Mouse (Mus musculus): ENCODE measurements at regions not wholly inside any gene's neighbourhood (a gene's known extent, or its start where the extent isn't known, plus 50 kb on each side); places are given as distances from the start of the nearest gene placed in this dataset.

GRCm38 (mm10) chr12:12803602-12804001 lies 138.1 kb downstream of the Mycn start:
- Histone ChIP-seq H3K4me1 (ENCODE audit: control insufficient read depth, insufficient read depth, low read length) (no peaks in the 10 kb centered on the region), H3K36me3 (ENCODE audit: control insufficient read depth, insufficient read depth, low read length) (no peaks in the 10 kb centered on the region), H3K4me3 (replicated peaks; ENCODE audit: low read length) (no peak overlapping the region), H3K4me2 (ENCODE audit: low read depth, low read length) (no peak overlapping the region), H3K27me3 (ENCODE audit: control insufficient read depth, insufficient read depth, low read length) (no peaks in the 10 kb centered on the region), H3K9me3 (replicated peaks; ENCODE audit: control insufficient read depth, low read length) (no peaks in the 10 kb centered on the region), H3K9ac (ENCODE audit: low read length) (no peak overlapping the region), H3K27ac (ENCODE audit: low read length) (no peak overlapping the region)
- no peak for ATAC-seq (ENCODE audit: insufficient read depth, low FRiP score)
- WGBS = 53% methylated on average over 2 of the region's 2 CpGs

- no peak for ATAC-seq (ENCODE audit: insufficient read depth, low FRiP score)
These were observed 139.3 kb downstream of the Mycn start for GRCm38 (mm10) chr12:12802396-12802795.

GRCm38 (mm10) chr12:12801700-12802099 lies 140.0 kb downstream of the Mycn start:
- WGBS = 57% methylated on average over 11 of the region's 11 CpGs
- no peak for ATAC-seq (ENCODE audit: insufficient read depth, low FRiP score)

More at GRCm38 (mm10) chr12:12802396-12802795, 139.3 kb downstream of the Mycn start:
- 25% methylated on average over 11 of the region's 11 CpGs for WGBS
- Histone ChIP-seq H3K9ac (ENCODE audit: low read length) (no peak overlapping the region), H3K36me3 (ENCODE audit: control insufficient read depth, insufficient read depth, low read length) (no peaks in the 10 kb centered on the region), H3K27ac (ENCODE audit: low read length) (no peak overlapping the region), H3K4me2 (ENCODE audit: low read depth, low read length) (no peak overlapping the region), H3K4me3 (replicated peaks; ENCODE audit: low read length) (no peak overlapping the region), H3K27me3 (ENCODE audit: control insufficient read depth, insufficient read depth, low read length) (no peaks in the 10 kb centered on the region), H3K9me3 (replicated peaks; ENCODE audit: control insufficient read depth, low read length) (no peaks in the 10 kb centered on the region), H3K4me1 (ENCODE audit: control insufficient read depth, insufficient read depth, low read length) (no peaks in the 10 kb centered on the region)

DNA sequence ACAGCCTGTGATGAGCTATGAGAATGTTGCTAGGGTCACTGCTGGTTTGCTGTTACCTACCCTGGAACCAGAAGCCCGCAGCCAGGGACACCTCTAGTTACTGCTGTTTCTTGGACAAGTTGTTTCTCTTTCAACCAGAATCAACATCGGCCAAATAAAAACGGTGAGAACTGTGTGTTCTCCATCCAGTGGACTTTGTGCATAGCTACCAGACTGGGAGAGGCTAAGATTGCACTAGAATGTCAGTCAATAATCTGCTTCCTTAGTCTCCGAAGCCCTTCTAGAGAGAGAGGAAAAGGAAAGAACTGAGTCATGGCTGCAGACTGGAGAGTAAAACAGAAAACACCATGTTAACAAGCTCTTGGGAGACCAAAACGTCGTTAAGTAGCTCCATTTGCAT lies 141.6 kb downstream of the Mycn start:
- Histone ChIP-seq H3K36me3 (ENCODE audit: control insufficient read depth, insufficient read depth, low read length) (no peaks in the 10 kb centered on the region), H3K4me1 (ENCODE audit: control insufficient read depth, insufficient read depth, low read length) (no peaks in the 10 kb centered on the region), H3K27ac (ENCODE audit: low read length) (no peak overlapping the region; the same call in 1 of the 2 replicates), H3K27me3 (ENCODE audit: control insufficient read depth, insufficient read depth, low read length) (no peaks in the 10 kb centered on the region), H3K4me3 (replicated peaks; ENCODE audit: low read length) (no peak overlapping the region), H3K4me2 (ENCODE audit: low read depth, low read length) (no peak overlapping the region), H3K9ac (ENCODE audit: low read length) (no peak overlapping the region), H3K9me3 (replicated peaks; ENCODE audit: control insufficient read depth, low read length) (no peaks in the 10 kb centered on the region)
- no peak for ATAC-seq (ENCODE audit: insufficient read depth, low FRiP score)
- 87% methylated on average over 6 of the region's 6 CpGs for WGBS

More at GRCm38 (mm10) chr12:12801700-12802099, 140.0 kb downstream of the Mycn start:
- Histone ChIP-seq H3K4me2 (ENCODE audit: low read depth, low read length) (no peak overlapping the region), H3K36me3 (ENCODE audit: control insufficient read depth, insufficient read depth, low read length) (no peaks in the 10 kb centered on the region), H3K9ac (ENCODE audit: low read length) (no peak overlapping the region), H3K4me3 (replicated peaks; ENCODE audit: low read length) (no peak overlapping the region), H3K27ac (ENCODE audit: low read length) (no peak overlapping the region), H3K9me3 (replicated peaks; ENCODE audit: control insufficient read depth, low read length) (no peaks in the 10 kb centered on the region), H3K4me1 (ENCODE audit: control insufficient read depth, insufficient read depth, low read length) (no peaks in the 10 kb centered on the region), H3K27me3 (ENCODE audit: control insufficient read depth, insufficient read depth, low read length) (no peaks in the 10 kb centered on the region)

DNA sequence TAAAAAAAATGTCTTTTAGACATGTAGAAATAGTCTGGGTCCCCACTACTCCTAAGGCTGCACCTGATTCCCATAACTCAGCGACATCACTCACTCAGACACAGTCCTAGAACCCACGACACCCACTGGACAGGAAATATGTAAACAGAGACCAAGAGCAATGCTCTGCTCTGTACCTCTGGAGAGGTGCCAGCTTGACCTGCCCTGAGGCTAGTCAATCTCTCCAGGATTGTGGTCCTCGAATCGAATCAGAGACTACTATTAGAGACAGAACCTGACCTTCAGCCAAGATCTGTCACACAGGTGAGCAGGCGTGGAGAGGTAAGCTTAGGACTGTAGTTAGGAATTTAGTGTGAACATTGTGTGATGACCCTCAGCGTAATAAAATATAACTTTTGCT lies 152.7 kb downstream of the Mycn start:
- Histone ChIP-seq H3K4me2 (ENCODE audit: low read depth, low read length) (no peak overlapping the region), H3K9me3 (replicated peaks; ENCODE audit: control insufficient read depth, low read length) (no peaks in the 10 kb centered on the region), H3K36me3 (ENCODE audit: control insufficient read depth, insufficient read depth, low read length) (no peaks in the 10 kb centered on the region), H3K27ac (ENCODE audit: low read length) (no peak overlapping the region), H3K9ac (ENCODE audit: low read length) (no peak overlapping the region), H3K27me3 (ENCODE audit: control insufficient read depth, insufficient read depth, low read length) (no peaks in the 10 kb centered on the region), H3K4me3 (replicated peaks; ENCODE audit: low read length) (no peak overlapping the region), H3K4me1 (ENCODE audit: control insufficient read depth, insufficient read depth, low read length) (peaks cover 3% of the 10 kb centered on the region; the same call in 1 of the 2 replicates)
- no peak for ATAC-seq (ENCODE audit: insufficient read depth, low FRiP score)
- 75% methylated on average over 6 of the region's 6 CpGs for WGBS

DNA sequence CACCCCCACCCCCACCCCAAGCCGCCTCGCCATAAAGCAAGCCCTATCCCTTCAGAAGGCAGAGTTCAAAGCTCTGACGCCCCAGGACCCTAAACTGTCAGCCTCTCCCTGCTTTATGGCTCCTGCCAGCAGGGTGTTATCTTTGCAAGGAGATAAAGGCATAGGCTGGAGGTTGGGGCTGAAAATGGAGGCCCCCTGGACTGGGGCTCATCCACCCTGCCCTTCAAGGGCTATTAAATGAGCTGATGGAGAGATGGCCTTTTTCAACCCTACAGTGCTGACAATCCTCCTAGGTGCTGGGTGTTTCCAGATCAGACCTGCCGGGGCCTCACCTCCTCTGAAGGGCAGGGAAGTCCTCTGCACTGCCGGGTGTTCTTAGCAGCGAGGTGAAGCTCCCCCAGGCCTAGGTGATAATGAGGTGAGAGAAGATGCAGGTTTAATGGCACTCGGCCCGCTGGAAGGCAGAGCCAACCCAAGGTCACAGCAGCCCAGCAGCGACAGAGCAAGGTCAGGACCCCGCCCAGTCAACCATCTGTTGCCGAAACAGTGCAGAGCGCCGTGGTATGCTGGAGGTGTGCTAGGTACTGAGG lies 153.4 kb downstream of the Mycn start:
- peak; percentile 72 for ATAC-seq (ENCODE audit: insufficient read depth, low FRiP score)
- Histone ChIP-seq H3K4me1 (ENCODE audit: control insufficient read depth, insufficient read depth, low read length) (no peaks in the 10 kb centered on the region; the same call in 1 of the 2 replicates), H3K36me3 (ENCODE audit: control insufficient read depth, insufficient read depth, low read length) (no peaks in the 10 kb centered on the region), H3K9me3 (replicated peaks; ENCODE audit: control insufficient read depth, low read length) (no peaks in the 10 kb centered on the region), H3K27ac (ENCODE audit: low read length) (no peak overlapping the region; the same call in 1 of the 2 replicates), H3K4me3 (replicated peaks; ENCODE audit: low read length) (no peak overlapping the region), H3K9ac (ENCODE audit: low read length) (peak overlapping the region; percentile 56; the same call in 1 of the 2 replicates), H3K4me2 (ENCODE audit: low read depth, low read length) (peak overlapping the region; percentile 54), H3K27me3 (ENCODE audit: control insufficient read depth, insufficient read depth, low read length) (no peaks in the 10 kb centered on the region)
- 42% methylated on average over 13 of the region's 13 CpGs for WGBS

DNA sequence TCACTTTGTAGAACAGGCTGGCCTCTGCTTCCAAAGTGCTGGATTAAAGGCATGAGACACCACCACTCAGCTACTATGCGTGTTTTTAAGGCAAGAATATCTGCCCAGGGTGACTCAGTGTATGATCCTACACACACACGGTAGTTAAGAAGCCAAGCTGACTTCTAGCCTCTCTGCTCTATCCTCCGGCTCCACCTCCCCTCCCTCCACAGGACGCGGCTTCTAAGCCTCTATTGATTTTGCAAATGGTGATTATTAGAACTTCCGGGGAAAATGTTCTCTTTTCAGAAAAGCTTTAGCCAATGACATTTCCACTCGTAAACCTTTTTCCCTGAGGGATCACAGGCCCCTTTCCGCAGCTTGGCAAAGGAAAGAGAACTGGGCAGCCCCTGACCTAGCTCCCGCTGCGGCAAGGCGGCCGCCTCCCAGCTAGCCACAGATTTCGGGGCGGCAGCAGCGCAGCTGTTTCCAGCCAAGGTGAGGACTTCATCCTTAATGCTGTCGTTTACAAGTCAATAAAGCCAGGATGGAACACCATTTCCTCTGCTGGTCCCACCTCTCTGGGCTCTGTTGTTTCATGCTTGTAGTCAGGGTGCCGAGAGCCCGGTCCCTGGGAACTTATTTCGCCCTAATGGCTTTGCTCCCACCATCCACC lies 154.0 kb downstream of the Mycn start:
- Histone ChIP-seq H3K36me3 (ENCODE audit: control insufficient read depth, insufficient read depth, low read length) (no peaks in the 10 kb centered on the region), H3K27ac (ENCODE audit: low read length) (peak overlapping the region; percentile 30; the same call in 1 of the 2 replicates), H3K9ac (ENCODE audit: low read length) (peak overlapping the region; percentile 56), H3K4me3 (replicated peaks; ENCODE audit: low read length) (peak overlapping the region; percentile 36), H3K4me1 (ENCODE audit: control insufficient read depth, insufficient read depth, low read length) (no peaks in the 10 kb centered on the region; the same call in 1 of the 2 replicates), H3K9me3 (replicated peaks; ENCODE audit: control insufficient read depth, low read length) (no peaks in the 10 kb centered on the region), H3K27me3 (ENCODE audit: control insufficient read depth, insufficient read depth, low read length) (no peaks in the 10 kb centered on the region), H3K4me2 (ENCODE audit: low read depth, low read length) (peak overlapping the region; percentile 54)
- WGBS = 12% methylated on average over 19 of the region's 19 CpGs
- ATAC-seq (ENCODE audit: insufficient read depth, low FRiP score) = peak; percentile 69; the same call in 1 of the 2 replicates

DNA sequence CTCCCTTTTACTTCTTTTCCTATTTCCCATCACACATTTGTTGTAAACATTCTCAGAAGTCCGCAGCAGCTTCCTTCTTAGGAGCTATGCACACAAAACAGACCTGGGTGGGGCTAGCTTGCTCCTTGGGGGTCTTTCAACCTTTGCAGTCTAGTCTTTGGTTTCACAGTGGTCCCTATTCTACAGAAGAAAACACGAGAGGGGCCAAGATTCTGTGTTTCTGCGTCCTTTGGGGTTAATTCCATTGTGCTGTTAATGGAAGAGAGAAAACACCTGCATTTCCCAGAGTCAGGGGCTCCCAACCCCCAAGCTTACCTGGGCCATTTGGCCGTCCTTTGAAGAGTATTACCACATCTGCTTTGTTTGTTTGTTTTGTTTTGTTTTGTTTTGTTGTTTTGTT lies 154.6 kb downstream of the Mycn start:
- H3K4me3 ChIP-seq (replicated peaks; ENCODE audit: low read length) = no peak overlapping the region

More for the DNA sequence above, 154.6 kb downstream of the Mycn start:
- no peaks in the 10 kb centered on the region for H3K9me3 ChIP-seq (replicated peaks; ENCODE audit: control insufficient read depth, low read length)
- H3K27ac ChIP-seq (ENCODE audit: low read length) = no peak overlapping the region
- 0 out of 2 replicates have a peak overlapping the region, but pooled peaks have one; percentile 54 for H3K4me2 ChIP-seq (ENCODE audit: low read depth, low read length)
- ATAC-seq (ENCODE audit: insufficient read depth, low FRiP score) = no peak
- H3K9ac ChIP-seq (ENCODE audit: low read length) = no peak overlapping the region
- no peaks in the 10 kb centered on the region; the same call in 1 of the 2 replicates for H3K4me1 ChIP-seq (ENCODE audit: control insufficient read depth, insufficient read depth, low read length)
- H3K27me3 ChIP-seq (ENCODE audit: control insufficient read depth, insufficient read depth, low read length) = no peaks in the 10 kb centered on the region
- no peaks in the 10 kb centered on the region for H3K36me3 ChIP-seq (ENCODE audit: control insufficient read depth, insufficient read depth, low read length)
- WGBS = 50% methylated on average over 4 of the region's 4 CpGs

Data from stomach, embryonic 16.5 days (tissue).